Mouse (Mus musculus): ENCODE results near the gene Mfsd6l.

Gene Mfsd6l

GRCm38 (mm10) chr11:68602200-68602931 lies 46.4 kb downstream of the Mfsd6l start:
- no peak for DNase-seq (ENCODE audit: low spot score)

- no peak for DNase-seq (ENCODE audit: low spot score)
Observed at GRCm38 (mm10) chr11:68607046-68607445, 51.1 kb downstream of the Mfsd6l start.
